Mouse (Mus musculus): ENCODE measurements around the gene Zfp13.
"Not testable (repeated sequence)": the region's sequence is repeated elsewhere in the genome, so short reads cannot be mapped to it uniquely, and the experiment has no call there.

Zfp13 gene

DNA sequence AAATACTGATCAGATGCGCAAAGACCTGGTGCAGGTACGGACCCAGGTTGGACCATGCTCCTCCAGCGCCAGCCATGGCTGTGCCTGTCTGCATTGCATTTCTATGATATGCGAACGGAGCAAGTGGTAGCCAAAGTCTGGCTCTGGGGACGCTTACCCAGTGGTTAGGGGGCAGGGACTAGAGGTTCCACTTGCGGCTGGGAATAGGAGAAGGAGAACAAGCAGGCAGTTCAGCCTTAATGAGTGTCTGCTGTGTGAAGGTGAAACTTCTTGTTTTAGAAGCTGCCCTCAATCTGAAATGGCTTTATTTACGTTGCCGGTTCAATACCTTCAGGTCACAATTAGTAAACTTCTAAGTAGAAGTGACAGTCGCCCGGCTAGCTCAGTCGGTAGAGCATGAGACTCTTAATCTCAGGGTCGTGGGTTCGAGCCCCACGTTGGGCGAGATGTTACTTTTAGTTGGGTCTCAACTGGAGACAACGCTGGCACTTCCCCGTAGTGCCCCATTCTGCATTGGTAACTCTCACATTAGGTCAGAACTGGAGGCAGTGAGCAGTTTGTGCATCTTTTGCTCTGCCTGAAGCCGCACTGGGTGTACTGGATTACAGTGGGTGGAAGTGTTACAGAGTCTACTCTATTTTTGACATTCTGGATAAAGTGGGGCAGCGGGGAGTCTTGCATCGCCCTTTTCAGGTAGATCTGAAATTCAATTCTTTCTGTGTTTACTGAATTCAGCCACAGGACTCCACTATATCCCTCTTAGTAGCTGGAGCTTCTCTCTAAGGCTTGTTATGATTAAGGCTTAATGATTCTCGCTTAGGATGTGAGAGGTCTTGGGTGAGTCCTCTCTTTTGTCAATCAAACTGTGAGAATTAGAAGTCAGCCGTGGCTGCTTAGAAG, 65.4 kb downstream of the Zfp13 start:
- DNase-seq (ENCODE audit: low spot score in 2 of 2), result not testable (repeated sequence)

DNA sequence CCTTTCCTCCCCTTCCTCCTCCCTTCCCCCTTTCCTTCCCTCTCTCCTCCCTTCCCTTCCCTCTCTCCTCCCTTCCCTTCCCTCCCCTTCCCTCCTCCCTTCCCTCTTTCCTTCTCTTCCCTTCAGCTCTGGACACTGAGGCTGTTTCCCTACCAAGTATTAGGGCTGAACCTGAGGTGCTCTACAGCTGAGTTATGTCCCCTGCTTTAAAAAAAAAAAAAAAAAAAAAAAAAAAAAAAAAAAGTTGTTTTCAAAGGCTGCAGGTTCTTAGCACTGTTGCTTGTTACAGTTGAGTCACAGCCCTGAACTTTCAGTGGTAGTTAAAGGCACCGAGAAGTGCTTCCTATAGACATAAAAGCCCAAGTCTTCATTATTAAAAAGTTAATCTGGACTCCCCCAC, 67.9 kb downstream of the Zfp13 start:
- not testable (repeated sequence) for DNase-seq (ENCODE audit: low spot score in 2 of 2)
